Mouse (Mus musculus) natural killer cell, adult 2 months (primary cell): ENCODE results near the gene Chchd1.
"Not testable (repeated sequence)": the region's sequence is repeated elsewhere in the genome, so short reads cannot be mapped to it uniquely, and the experiment has no call there.

Experiments used
- DNase-seq, 2 experiments: peaks; one replicate each; pipeline ENCODE4 v3.0.0; 2022; ENCODE audit warnings: low spot score in 2 of 2

Chchd1 gene

GRCm38 (mm10) chr14:20686576-20686975, 16.2 kb upstream of the Chchd1 start:
- no peak for DNase-seq

- DNase-seq: no peak
These were observed 13.8 kb upstream of the Chchd1 start for GRCm38 (mm10) chr14:20689009-20689408.

- no peak for DNase-seq
These were observed 11.0 kb upstream of the Chchd1 start for GRCm38 (mm10) chr14:20691772-20692171.

GRCm38 (mm10) chr14:20693589-20694101, 9.2 kb upstream of the Chchd1 start:
- no peak for DNase-seq

- no peak for DNase-seq
These were observed 8.5 kb upstream of the Chchd1 start for GRCm38 (mm10) chr14:20694185-20694883.

- DNase-seq: peak; percentile 78 to 80
These were observed 7.7 kb upstream of the Chchd1 start, which contains the start of gene Fut11 for GRCm38 (mm10) chr14:20694884-20695760. Fut11 (plus strand) TSS chr14:20694968.

- no peak for DNase-seq
These were observed 6.9 kb upstream of the Chchd1 start for GRCm38 (mm10) chr14:20695761-20696520.

GRCm38 (mm10) chr14:20696986-20697385, 5.8 kb upstream of the Chchd1 start:
- DNase-seq: peak in 1 of 2 experiments; percentile 42

- DNase-seq: no peak
These were observed 4.3 kb upstream of the Chchd1 start for GRCm38 (mm10) chr14:20698515-20698914.

- DNase-seq: no peak
These were observed 2.4 kb upstream of the Chchd1 start for GRCm38 (mm10) chr14:20700362-20700761.

- DNase-seq: no peak
These were observed 1.3 kb upstream of the Chchd1 start for GRCm38 (mm10) chr14:20701554-20701953.

GRCm38 (mm10) chr14:20702096-20702740, 588 bp upstream of the Chchd1 start:
- DNase-seq: no peak

- DNase-seq: not testable (repeated sequence)
These were observed 655 bp downstream of the Chchd1 start for GRCm38 (mm10) chr14:20703461-20703860.

- peak; percentile 83 to 85 for DNase-seq
These were observed 4.7 kb downstream of the Chchd1 start, which contains the start of gene Zswim8 for GRCm38 (mm10) chr14:20707201-20708190. Zswim8 (plus strand) TSS chr14:20707552.

GRCm38 (mm10) chr14:20708239-20708638, 5.4 kb downstream of the Chchd1 start:
- no peak for DNase-seq

GRCm38 (mm10) chr14:20713832-20714231, 11.0 kb downstream of the Chchd1 start:
- no peak for DNase-seq

GRCm38 (mm10) chr14:20718443-20718842, 15.6 kb downstream of the Chchd1 start:
- no peak for DNase-seq

GRCm38 (mm10) chr14:20719767-20720166, 17.0 kb downstream of the Chchd1 start:
- DNase-seq: no peak

- no peak for DNase-seq
These were observed 18.6 kb downstream of the Chchd1 start for GRCm38 (mm10) chr14:20721371-20721770.

- DNase-seq: no peak
These were observed 20.2 kb downstream of the Chchd1 start for GRCm38 (mm10) chr14:20723006-20723405.
